Mouse (Mus musculus) 3134 (cell line): ENCODE data around the gene Baiap2l1.

Source experiments
- DNase-seq: peaks from one replicate; pipeline ENCODE4 v3.0.0-alpha.2; 2011; ENCODE audit warnings: low spot score; ENCODE audit not compliant: insufficient read length; ENCODE audit errors: extremely low read depth

The Baiap2l1 gene

GRCm38 (mm10) chr5:144288391-144288790 is 69.5 kb downstream of the Baiap2l1 start:
- no peak for DNase-seq

GRCm38 (mm10) chr5:144287267-144287820 is 70.6 kb downstream of the Baiap2l1 start:
- no peak for DNase-seq

GRCm38 (mm10) chr5:144286591-144287266 is 71.2 kb downstream of the Baiap2l1 start:
- DNase-seq: no peak

GRCm38 (mm10) chr5:144284599-144284998 is 73.3 kb downstream of the Baiap2l1 start:
- DNase-seq: no peak

GRCm38 (mm10) chr5:144283551-144284031 is 74.3 kb downstream of the Baiap2l1 start:
- no peak for DNase-seq

GRCm38 (mm10) chr5:144282470-144283260 is 75.2 kb downstream of the Baiap2l1 start:
- DNase-seq: no peak

- no peak for DNase-seq
Observed at GRCm38 (mm10) chr5:144279926-144280325, 78.0 kb downstream of the Baiap2l1 start.

GRCm38 (mm10) chr5:144279081-144279541 is 78.8 kb downstream of the Baiap2l1 start:
- DNase-seq: no peak

GRCm38 (mm10) chr5:144278374-144278960 is 79.4 kb downstream of the Baiap2l1 start:
- DNase-seq: no peak

- DNase-seq: no peak
Observed at GRCm38 (mm10) chr5:144276898-144277630, 80.8 kb downstream of the Baiap2l1 start.

GRCm38 (mm10) chr5:144274904-144275303 is 83.0 kb downstream of the Baiap2l1 start:
- no peak for DNase-seq

- DNase-seq: no peak
Observed at GRCm38 (mm10) chr5:144271772-144272171, 86.1 kb downstream of the Baiap2l1 start.

GRCm38 (mm10) chr5:144271118-144271517 is 86.8 kb downstream of the Baiap2l1 start:
- DNase-seq: no peak

- no peak for DNase-seq
Observed at GRCm38 (mm10) chr5:144270420-144270819, 87.5 kb downstream of the Baiap2l1 start.

GRCm38 (mm10) chr5:144269926-144270325 is 88.0 kb downstream of the Baiap2l1 start:
- DNase-seq: no peak

GRCm38 (mm10) chr5:144267535-144268241 is 90.2 kb downstream of the Baiap2l1 start:
- DNase-seq: peak; percentile 43

- DNase-seq: no peak
Observed at GRCm38 (mm10) chr5:144263496-144263895, 94.4 kb downstream of the Baiap2l1 start.

- DNase-seq: no peak
Observed at GRCm38 (mm10) chr5:144263082-144263481, 94.8 kb downstream of the Baiap2l1 start.

GRCm38 (mm10) chr5:144261829-144262228 is 96.1 kb downstream of the Baiap2l1 start:
- no peak for DNase-seq

- no peak for DNase-seq
Observed at GRCm38 (mm10) chr5:144261309-144261708, 96.6 kb downstream of the Baiap2l1 start.
